Mouse (Mus musculus) kidney, adult 2 months (tissue): ENCODE measurements around the gene Zfp202.

Experiments used
- CTCF ChIP-seq: fragments of 200-500 bp; conservative IDR thresholded peaks from 2 replicates; pipeline ENCODE4 v1.5.1; 2011; ENCODE audit warnings: low read depth, mild to moderate bottlenecking, control low read depth, low read length, moderate library complexity, mixed read lengths; ENCODE audit not compliant: insufficient read depth, insufficient read length
- POLR2A ChIP-seq: fragments of 200-500 bp; IDR thresholded peaks from one replicate; pipeline ENCODE4 v1.6.1; 2011; ENCODE audit warnings: low read depth, low read length, control low read depth

- no peak for TF ChIP-seq POLR2A
- TF ChIP-seq CTCF: no peak
Measured at GRCm38 (mm10) chr9:40195981-40196380, 3.9 kb downstream of the Zfp202 start.
